Mouse (Mus musculus) megakaryocyte progenitor cell, adult 5-6 weeks (primary cell): ENCODE measurements around the gene Cyp3a13. TPM values are rescaled to one million over a fixed set of nuclear protein-coding genes. Genes with fewer than 3 reads are reported as not detected.
"Not testable (repeated sequence)": the region's sequence is repeated elsewhere in the genome, so short reads cannot be mapped to it uniquely, and the experiment has no call there.

ENCODE experiments used
- ATAC-seq: replicated peaks from 2 replicates; pipeline ENCODE4 v1.8.0; 2016; ENCODE audit warnings: mild to moderate bottlenecking, moderate TSS enrichment, inconsistent platforms; ENCODE audit not compliant: poor library complexity
- total RNA-seq, 2 experiments: library from RNA; stranded (forward) in 1 of 2; stranded (reverse) in 1 of 2; fragments of 157-497, 149-512 nt in 1 of 2; fragments of 200-1000 nt in 1 of 2; gene quantifications; 2 replicates each; pipeline versions ENCODE4 v1.2.3 to v1.2.4; 2015 to 2017

Gene Cyp3a13
- total RNA-seq, 2 experiments from 2014 or later, result not detected

DNA sequence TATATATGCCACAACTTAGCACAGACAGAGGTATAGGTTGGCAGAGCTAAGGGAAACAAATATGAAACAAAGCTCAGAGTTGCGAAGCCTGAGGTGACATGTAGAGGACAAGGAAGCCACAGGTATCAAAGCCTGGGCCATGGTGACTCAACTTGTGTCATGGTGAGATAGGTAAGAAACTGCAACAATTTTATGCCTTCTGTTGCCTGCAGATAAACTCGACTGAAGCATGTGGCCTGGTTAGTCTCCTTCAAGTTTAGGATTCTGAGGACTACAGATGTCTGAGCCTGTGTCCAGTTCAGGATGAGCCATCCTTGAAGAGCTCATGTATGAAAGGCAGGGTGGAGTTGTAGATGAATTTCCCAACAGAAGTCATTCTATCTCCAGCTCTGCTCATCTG, 46.4 kb downstream of the Cyp3a13 start:
- no peak for ATAC-seq

DNA sequence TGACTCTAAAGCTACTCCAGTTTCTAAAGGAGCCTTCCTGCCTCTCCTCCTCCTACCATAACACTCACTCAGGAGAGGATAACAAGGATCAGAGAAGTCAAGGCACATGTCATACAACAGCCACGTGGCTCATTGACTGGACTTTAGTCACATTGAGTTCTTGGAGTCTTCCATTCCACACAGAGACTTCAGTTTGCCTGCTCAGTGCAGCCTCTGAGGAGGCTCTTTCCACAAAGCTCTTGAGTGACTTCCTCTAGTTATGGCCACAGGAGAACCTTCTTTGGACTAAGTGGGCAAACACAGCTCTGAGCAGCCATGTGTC, 49.1 kb downstream of the Cyp3a13 start:
- not testable (repeated sequence) for ATAC-seq

DNA sequence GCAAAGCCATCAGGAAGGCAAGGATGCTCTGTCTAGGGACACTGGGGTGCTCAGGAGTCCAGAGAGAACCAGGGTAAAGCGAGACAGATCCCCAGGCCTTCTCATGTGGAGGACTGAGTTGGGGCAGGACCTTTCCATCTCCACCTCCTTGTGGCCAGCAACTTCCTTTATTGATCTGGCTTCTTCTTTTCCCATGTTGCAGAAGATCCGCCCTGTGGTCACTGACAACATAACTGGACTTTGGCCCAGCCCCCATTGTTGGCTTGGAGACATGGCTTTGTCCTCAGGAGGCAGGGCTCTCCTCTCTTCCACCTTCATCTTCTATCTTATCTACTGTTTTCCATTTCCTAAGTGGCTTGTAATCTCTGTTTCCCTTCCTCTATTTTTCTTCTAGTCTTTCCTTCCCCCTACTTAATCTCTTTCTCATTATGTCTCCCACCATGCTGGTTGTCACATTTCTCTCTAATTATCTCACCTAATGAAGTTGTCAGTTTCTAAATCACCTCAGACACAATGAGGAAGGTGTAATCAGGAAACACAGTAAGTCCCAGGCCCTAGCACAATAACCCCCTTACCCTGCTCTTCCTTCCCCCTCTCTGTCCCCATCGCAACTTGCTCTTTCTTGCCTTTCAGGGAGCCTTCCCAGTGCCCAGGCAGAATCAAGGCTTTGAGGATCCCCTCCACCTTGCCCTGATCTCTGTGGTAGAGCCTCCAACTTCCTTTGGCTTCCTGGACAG, 49.6 kb downstream of the Cyp3a13 start, which contains the start of gene Pilrb2:
Gene Pilrb2, minus strand, starts transcription at position 172 of the 737 bp plus-strand sequence.
- ATAC-seq, result peak; percentile 78

DNA sequence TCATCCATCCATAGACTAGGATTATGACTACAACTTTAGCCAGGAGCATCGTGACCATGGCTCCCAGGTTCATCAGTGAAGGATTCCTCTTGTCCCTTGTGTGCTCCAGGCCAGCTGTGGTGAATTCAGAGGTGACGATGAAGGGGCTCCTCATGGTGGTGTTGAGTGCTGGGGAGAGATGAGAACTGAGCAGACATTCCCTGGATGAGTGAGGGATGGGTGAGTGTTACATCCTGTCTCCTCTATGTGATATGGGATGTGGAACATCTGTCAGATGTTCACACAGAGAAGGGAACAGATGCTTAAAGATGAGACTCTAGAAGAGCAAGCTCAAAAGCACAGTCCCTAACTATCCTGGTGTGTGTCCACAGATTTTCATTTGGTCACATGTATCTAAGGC, 52.8 kb downstream of the Cyp3a13 start:
- not testable (repeated sequence) for ATAC-seq

DNA sequence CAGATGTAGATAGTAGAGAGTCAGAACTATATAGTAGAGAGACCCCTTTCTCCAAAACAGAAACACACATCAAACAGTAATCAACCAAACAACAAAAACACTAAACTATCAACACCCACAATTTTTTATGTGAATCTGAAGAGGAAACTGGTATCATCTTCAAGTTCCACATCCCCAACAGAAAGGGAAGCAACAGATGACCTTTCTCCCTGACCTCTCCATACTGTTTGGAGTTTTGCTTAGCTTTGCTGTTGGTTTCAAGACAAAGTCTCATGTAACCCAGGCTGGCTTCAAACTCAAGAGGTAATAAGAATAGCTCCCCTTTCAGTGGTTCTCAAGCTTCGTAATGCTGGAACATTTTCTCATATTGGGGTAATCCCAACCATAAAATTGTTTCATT, 57.4 kb downstream of the Cyp3a13 start:
- ATAC-seq, result not testable (repeated sequence)

DNA sequence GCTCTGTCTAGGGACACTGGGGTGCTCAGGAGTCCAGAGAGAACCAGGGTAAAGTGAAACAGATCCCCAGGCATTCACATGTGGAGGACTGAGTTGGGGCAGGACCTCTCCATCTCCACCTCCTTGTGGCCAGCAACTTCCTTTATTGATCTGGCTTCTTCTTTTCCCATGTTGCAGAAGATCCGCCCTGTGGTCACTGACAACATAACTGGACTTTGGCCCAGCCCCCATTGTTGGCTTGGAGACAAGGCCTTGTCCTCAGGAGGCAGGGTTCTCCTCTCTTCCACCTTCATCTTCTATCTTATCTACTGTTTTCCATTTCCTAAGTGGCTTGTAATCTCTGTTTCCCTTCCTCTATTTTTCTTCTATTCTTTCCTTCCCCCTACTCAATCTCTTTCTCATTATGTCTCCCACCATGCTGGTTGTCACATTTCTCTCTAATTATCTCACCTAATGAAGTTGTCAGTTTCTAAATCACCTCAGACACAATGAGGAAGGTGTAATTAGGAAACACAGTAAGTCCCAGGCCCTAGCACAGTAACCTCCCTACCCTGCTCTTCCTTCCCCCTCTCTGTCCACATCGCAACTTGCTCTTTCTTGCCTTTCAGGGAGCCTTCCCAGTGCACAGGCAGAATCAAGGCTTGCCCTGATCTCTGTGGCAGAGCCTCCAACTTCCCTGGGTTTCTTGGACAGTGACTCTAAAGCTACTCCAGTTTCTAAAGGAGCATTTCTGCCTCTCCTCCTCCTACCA, 63.3 kb downstream of the Cyp3a13 start, which contains the start of gene Pilrb1:
Gene Pilrb1, minus strand, starts transcription at position 147 of the 751 bp plus-strand sequence.
- peak; percentile 78 for ATAC-seq

DNA sequence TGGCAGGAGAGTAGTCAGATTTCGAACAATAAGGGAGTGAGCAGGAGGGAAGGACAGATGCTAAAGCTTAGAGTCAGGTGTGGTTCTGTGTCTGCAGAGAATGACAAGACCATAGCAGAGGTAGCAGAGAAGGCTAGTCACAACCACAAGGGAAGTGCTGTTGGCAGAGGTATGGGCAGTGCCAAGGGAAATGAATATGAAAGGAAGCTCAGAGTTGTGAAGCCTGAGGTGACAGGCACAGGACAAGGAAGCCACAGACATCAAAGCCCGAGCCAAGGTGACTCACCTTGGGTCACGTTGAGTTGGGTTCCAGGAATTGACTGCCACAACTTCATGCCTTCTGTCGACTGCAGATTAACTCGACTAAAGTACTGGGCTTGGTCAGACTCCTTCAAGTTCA, 64.5 kb downstream of the Cyp3a13 start:
- ATAC-seq, result peak; percentile 47

DNA sequence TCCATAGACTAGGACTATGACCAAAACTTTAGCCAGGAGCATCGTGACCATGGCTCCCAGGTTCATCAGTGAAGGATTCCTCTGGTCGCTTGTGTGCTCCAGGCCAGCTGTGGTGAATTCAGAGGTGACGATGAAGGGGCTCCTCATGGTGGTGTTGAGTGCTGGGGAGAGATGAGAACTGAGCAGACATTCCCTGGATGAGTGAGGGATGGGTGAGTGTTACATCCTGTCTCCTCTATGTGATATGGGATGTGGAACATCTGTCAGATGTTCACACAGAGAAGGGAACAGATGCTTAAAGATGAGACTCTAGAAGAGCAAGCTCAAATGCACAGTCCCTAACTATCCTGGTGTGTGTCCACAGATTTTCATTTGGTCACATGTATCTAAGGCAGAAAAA, 66.5 kb downstream of the Cyp3a13 start:
- ATAC-seq, result not testable (repeated sequence)

DNA sequence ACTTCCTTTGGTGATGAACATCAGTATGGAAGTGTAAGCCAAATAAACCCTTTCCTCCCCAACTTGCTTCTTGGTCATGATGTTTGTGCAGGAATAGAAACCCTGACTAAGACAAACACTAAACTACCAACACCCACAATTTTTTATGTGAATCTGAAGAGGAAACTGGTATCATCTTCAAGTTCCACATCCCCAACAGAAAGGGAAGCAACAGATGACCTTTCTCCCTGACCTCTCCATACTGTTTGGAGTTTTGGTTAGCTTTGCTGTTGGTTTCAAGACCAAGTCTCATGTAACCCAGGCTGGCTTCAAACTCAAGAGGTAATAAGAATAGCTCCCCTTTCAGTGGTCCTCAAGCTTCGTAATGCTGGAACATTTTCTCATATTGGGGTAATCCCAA, 71.1 kb downstream of the Cyp3a13 start:
- not testable (repeated sequence) for ATAC-seq

Other genes with a start within 250 kb of the Cyp3a13 start
- 8.6 and 9.8 TPM in 2 replicates for gene Agfg2, start 236.9 kb downstream of the Cyp3a13 start, total RNA-seq (2015)
- 10.5 and 14.2 TPM in 2 replicates for gene Agfg2, start 236.9 kb downstream of the Cyp3a13 start, total RNA-seq (2017)
- 0.02 and 0.05 TPM in 2 replicates for gene Nyap1, start 180.0 kb downstream of the Cyp3a13 start, total RNA-seq (2015)
- gene Nyap1, start 180.0 kb downstream of the Cyp3a13 start, total RNA-seq (2017), result 0.07 and 0.17 TPM in 2 replicates
- gene Tsc22d4, start 175.9 kb downstream of the Cyp3a13 start, total RNA-seq (2015), result 39.6 and 58.5 TPM in 2 replicates
- gene Tsc22d4, start 175.9 kb downstream of the Cyp3a13 start, total RNA-seq (2017), result 92.1 and 96.5 TPM in 2 replicates
- 64.5 and 77.4 TPM in 2 replicates for gene Ppp1r35, start 142.8 kb downstream of the Cyp3a13 start, total RNA-seq (2015)
- 38.4 and 38.6 TPM in 2 replicates for gene Ppp1r35, start 142.8 kb downstream of the Cyp3a13 start, total RNA-seq (2017)
- 34.6 and 37.4 TPM in 2 replicates for gene Mepce, start 134.0 kb downstream of the Cyp3a13 start, total RNA-seq (2015)
- 13.8 and 16.7 TPM in 2 replicates for gene Mepce, start 134.0 kb downstream of the Cyp3a13 start, total RNA-seq (2017)
- gene Zcwpw1, start 133.8 kb downstream of the Cyp3a13 start, total RNA-seq (2015), result 6.2 and 9.1 TPM in 2 replicates
- 10.5 and 11.8 TPM in 2 replicates for gene Zcwpw1, start 133.8 kb downstream of the Cyp3a13 start, total RNA-seq (2017)
- gene Pilra, start 85.3 kb downstream of the Cyp3a13 start, total RNA-seq (2015), result 6.8 and 10.5 TPM in 2 replicates
- 6.7 and 6.9 TPM in 2 replicates for gene Pilra, start 85.3 kb downstream of the Cyp3a13 start, total RNA-seq (2017)
- 15.7 and 16.8 TPM in 2 replicates for gene Pilrb1, start 63.5 kb downstream of the Cyp3a13 start, total RNA-seq (2015)
- 11.6 and 19.9 TPM in 2 replicates for gene Pilrb1, start 63.5 kb downstream of the Cyp3a13 start, total RNA-seq (2017)
- gene Pilrb2, start 49.8 kb downstream of the Cyp3a13 start, total RNA-seq (2015), result 20.2 and 43.2 TPM in 2 replicates
- gene Pilrb2, start 49.8 kb downstream of the Cyp3a13 start, total RNA-seq (2017), result 9.6 and 14.9 TPM in 2 replicates
- not detected in 2 replicates for gene Gjc3, start 41.5 kb upstream of the Cyp3a13 start, total RNA-seq (2015)
- gene Gjc3, start 41.5 kb upstream of the Cyp3a13 start, total RNA-seq (2017), result not detected in 2 replicates
- gene Azgp1, start 59.9 kb upstream of the Cyp3a13 start, total RNA-seq (2015), result not detected in 2 replicates
- gene Azgp1, start 59.9 kb upstream of the Cyp3a13 start, total RNA-seq (2017), result not detected in 2 replicates
- not detected in 2 replicates for gene Smok3a, start 99.6 kb upstream of the Cyp3a13 start, total RNA-seq (2015)
- gene Smok3a, start 99.6 kb upstream of the Cyp3a13 start, total RNA-seq (2017), result not detected in 2 replicates
- gene Smok3b, start 99.8 kb upstream of the Cyp3a13 start, total RNA-seq (2015), result not detected in 2 replicates
- gene Smok3b, start 99.8 kb upstream of the Cyp3a13 start, total RNA-seq (2017), result not detected in 2 replicates
- not detected in 2 replicates for gene Smok3c, start 131.6 kb upstream of the Cyp3a13 start, total RNA-seq (2015)
- gene Smok3c, start 131.6 kb upstream of the Cyp3a13 start, total RNA-seq (2017), result not detected in 2 replicates
- 26.0 and 30.1 TPM in 2 replicates for gene Zkscan1, start 163.5 kb upstream of the Cyp3a13 start, total RNA-seq (2015)
- 19.9 and 25.2 TPM in 2 replicates for gene Zkscan1, start 163.5 kb upstream of the Cyp3a13 start, total RNA-seq (2017)
- 13.9 and 14.0 TPM in 2 replicates for gene Zscan21, start 195.3 kb upstream of the Cyp3a13 start, total RNA-seq (2015)
- 11.8 and 12.5 TPM in 2 replicates for gene Zscan21, start 195.3 kb upstream of the Cyp3a13 start, total RNA-seq (2017)
- gene Zfp113, start 234.1 kb upstream of the Cyp3a13 start, total RNA-seq (2015), result 6.5 and 7.5 TPM in 2 replicates
- gene Zfp113, start 234.1 kb upstream of the Cyp3a13 start, total RNA-seq (2017), result 7.8 and 8.0 TPM in 2 replicates
- 161 and 164 TPM in 2 replicates for gene Cops6, start 239.5 kb upstream of the Cyp3a13 start, total RNA-seq (2015)
- 54.4 and 55.6 TPM in 2 replicates for gene Cops6, start 239.5 kb upstream of the Cyp3a13 start, total RNA-seq (2017)